Mouse (Mus musculus) embryonic stem cell, embryonic (primary cell): ENCODE measurements at regions not wholly inside any gene's neighbourhood (a gene's known extent, or its start where the extent isn't known, plus 50 kb on each side); places are given as distances from the start of the nearest gene placed in this dataset.

Source experiments
- CTCF ChIA-PET, 4 experiments: fragments of 300-600 bp in 2 of 4; fragments of 350-600 bp in 2 of 4; sonication (Branson Sonifier 250); formaldehyde crosslinking; loops; one replicate each; lab custom pipeline; 2022; ENCODE audit warnings: inconsistent platforms in 2 of 4; lab: Charles Lee
- POLR2A ChIA-PET, 4 experiments: fragments of 300-600 bp in 2 of 4; fragments of 350-600 bp in 2 of 4; sonication (Branson Sonifier 250); formaldehyde crosslinking; loops; one replicate each; lab custom pipeline; 2022; ENCODE audit warnings: antibody characterized with exemption in 4 of 4, inconsistent platforms in 1 of 4; lab: Charles Lee

GRCm38 (mm10) chr17:92733941-92734340 is 464.9 kb upstream of the Adcyap1 start:
- ChIA-PET POLR2A (no interaction called here), CTCF (no interaction called here)

DNA sequence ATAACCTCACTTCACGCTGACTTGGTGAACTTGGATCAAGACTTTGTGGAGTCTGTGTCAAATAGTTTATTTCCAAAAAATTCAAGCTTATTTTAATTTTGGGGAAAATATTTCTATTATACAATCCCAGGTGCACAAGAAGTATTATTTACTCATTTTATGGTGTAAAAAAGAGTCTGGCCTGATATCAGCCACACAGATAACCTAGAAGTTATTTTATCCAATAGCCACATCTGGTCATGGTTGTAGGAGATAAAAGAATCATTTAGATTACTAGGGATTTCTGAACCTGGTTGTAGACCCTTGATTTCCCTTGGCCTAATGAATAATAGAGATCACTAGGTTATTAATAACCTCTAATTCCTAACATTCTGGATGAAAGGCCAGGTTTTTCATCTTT is 450.6 kb upstream of the Adcyap1 start:
- ChIA-PET CTCF (no interaction called here), POLR2A (interaction anchor here in 1 of 4 experiments (1.2 kb wide), 1 partner anchor 19 kb away, joined by 3 read pairs; no protein-coding TSS in a partner anchor)
